Mouse (Mus musculus) right cerebral cortex, postnatal 14 days (tissue): ENCODE data around the gene Haus6.

Experiments
- DNase-seq: peaks from one replicate; pipeline ENCODE4 v3.0.0; 2022

The Haus6 gene

GRCm38 (mm10) chr4:86574939-86575282 is 36.9 kb downstream of the Haus6 start:
- no peak for DNase-seq

GRCm38 (mm10) chr4:86561061-86561460 is 50.8 kb downstream of the Haus6 start:
- no peak for DNase-seq

DNA sequence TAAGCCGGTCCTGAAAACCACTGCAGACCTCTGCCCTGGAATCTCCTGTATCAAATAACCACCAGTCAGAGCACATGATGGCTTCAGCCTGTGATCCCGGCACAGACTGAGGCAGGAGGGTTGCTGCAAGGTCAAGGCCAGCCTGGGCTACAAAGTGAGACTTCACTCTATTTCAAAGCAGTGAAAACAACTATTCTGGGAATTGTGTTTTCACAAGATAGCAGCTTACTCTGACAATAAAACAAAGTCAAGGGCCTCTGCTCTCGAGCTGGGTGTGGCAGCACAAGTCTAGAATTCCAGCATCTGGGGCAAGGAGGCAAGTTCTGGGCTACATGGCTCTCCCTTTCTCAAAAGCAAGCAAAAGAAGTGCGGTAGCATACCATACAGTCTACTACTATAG is 52.8 kb downstream of the Haus6 start:
- DNase-seq = no peak

GRCm38 (mm10) chr4:86558228-86558627 is 53.6 kb downstream of the Haus6 start, which contains the start of gene Saxo1:
TSS of gene Saxo1 (minus strand) at chr4:86558328.
- no peak for DNase-seq

GRCm38 (mm10) chr4:86557371-86557770 is 54.5 kb downstream of the Haus6 start:
- DNase-seq = no peak

DNA sequence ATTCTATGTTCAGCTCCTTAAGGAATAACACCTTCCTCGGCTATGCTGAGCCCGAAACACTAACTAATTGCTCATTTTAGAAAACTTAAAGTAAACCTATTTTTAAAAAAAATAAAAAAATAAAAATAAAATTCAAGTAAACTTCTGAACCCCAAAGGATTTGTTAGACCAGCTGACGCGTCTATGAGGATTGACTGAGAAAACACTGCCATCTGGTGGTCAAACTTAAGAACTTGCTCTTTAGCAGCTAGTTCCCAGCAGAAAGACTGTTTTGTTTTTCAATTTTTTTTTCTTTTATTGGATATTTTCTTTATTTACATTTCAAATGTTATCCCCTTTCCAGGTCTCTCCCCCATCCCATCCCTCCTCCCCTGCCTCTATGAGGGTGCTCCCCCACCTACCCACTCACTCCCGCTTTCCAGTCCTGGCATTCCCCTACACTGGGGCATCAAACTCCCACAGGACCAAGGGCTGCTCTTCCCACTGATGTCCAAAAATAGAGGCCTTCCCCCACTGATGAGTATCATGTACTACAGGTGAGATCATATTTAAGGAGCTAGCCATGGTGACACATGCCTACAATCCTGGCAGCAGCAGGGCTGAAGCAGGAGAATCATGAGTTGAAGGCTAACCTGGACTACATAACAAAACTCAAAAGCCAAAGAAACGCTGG is 56.7 kb downstream of the Haus6 start:
- DNase-seq = no peak

- DNase-seq = no peak
These were observed 63.5 kb downstream of the Haus6 start for GRCm38 (mm10) chr4:86548332-86548731.

- no peak for DNase-seq
These were observed 66.2 kb downstream of the Haus6 start for GRCm38 (mm10) chr4:86545615-86546014.

DNA sequence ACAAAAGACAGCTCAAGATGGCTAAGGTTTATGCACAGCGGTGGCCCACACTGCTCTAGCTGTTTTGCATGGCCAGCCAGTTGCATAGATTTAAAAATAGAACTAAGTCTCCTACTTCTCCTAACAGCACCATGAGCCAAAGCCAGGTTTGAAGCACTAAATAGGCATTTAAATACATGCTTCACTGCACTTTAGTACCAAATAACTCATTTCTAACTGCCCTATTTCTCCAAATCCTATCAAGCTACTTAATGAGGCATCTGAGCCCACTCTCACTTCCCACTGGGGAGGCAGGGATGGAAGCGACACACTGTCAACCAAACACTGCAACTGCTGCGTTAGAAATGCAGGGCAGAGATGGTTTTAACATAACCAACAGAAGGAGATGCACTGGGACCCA is 67.9 kb downstream of the Haus6 start:
- no peak for DNase-seq

- DNase-seq = no peak
These were observed 70.3 kb downstream of the Haus6 start for GRCm38 (mm10) chr4:86541573-86541972.

- no peak for DNase-seq
These were observed 72.9 kb downstream of the Haus6 start for GRCm38 (mm10) chr4:86538936-86539335.

DNA sequence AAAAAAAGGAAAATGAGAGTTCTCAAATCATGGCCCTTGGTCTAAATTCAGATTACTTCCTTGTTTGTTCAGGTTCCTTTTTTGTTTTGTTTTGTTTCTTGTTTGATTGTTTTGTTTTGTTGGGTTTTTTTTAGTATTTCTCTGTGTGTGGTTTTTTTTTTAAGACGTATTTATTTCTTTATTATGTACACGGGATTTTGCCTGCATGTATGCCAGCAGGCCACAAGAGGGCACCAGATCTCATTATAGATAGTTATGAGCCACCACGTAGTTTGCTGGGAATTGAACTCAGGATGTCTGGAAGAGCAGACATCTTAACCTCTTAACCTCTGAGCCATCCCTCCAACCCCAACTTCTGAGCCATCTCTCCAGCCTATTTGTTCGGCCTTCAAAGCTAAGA is 73.9 kb downstream of the Haus6 start:
- no peak for DNase-seq

DNA sequence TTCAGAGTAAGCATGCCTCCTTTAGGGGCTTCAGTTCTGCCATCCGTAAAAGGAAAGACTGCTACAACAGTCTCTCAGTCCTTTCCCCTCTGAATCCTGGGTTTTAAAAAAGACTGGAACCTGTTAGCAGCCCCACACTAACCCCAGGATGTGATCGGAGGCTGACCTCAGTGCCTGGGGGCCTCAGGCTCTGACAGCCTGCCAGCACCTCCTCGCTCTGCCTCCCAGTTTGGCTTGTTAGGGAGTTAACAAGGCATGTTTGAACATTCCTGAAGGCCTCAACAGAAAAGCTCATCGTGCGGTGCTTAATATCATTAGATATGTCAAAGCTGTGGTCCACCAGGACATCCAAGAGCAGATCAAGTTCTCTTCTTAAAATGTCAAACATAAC is 77.8 kb downstream of the Haus6 start:
- no peak for DNase-seq

GRCm38 (mm10) chr4:86533406-86534090 is 78.3 kb downstream of the Haus6 start:
- DNase-seq = no peak

- no peak for DNase-seq
These were observed 82.7 kb downstream of the Haus6 start for GRCm38 (mm10) chr4:86529161-86529560.
